Mouse (Mus musculus): ENCODE data around the gene Tfg.
A peak's percentile ranks its signal among the peaks of the same experiment; 100 is the strongest.

Gene Tfg

GRCm38 (mm10) chr16:56717224-56718200, at the start of gene Tfg:
Tfg (minus strand) TSS chr16:56717450.
- peak; percentile 99 for DNase-seq

GRCm38 (mm10) chr16:56729060-56729459, 11.8 kb upstream of the Tfg start:
- no peak for DNase-seq

- DNase-seq, result no peak
Measured at GRCm38 (mm10) chr16:56724927-56725326, 7.7 kb upstream of the Tfg start.

GRCm38 (mm10) chr16:56722357-56722756, 5.1 kb upstream of the Tfg start:
- no peak for DNase-seq

GRCm38 (mm10) chr16:56719031-56719430, 1.8 kb upstream of the Tfg start:
- DNase-seq, result no peak

GRCm38 (mm10) chr16:56716557-56717179, 582 bp downstream of the Tfg start:
- peak; percentile 42 for DNase-seq

- no peak for DNase-seq
Measured at GRCm38 (mm10) chr16:56715608-56716007, 1.6 kb downstream of the Tfg start.

- DNase-seq, result no peak
Measured at GRCm38 (mm10) chr16:56710071-56710470, 7.2 kb downstream of the Tfg start.

- DNase-seq, result no peak
Measured at GRCm38 (mm10) chr16:56705731-56706130, 11.5 kb downstream of the Tfg start.

- no peak for DNase-seq
Measured at GRCm38 (mm10) chr16:56700898-56701297, 16.4 kb downstream of the Tfg start.

- DNase-seq, result no peak
Measured at GRCm38 (mm10) chr16:56696448-56696847, 20.8 kb downstream of the Tfg start.

GRCm38 (mm10) chr16:56690715-56691114, 26.5 kb downstream of the Tfg start:
- no peak for DNase-seq

GRCm38 (mm10) chr16:56686747-56687146, 30.5 kb downstream of the Tfg start:
- no peak for DNase-seq

GRCm38 (mm10) chr16:56681010-56681645, 36.1 kb downstream of the Tfg start:
- no peak for DNase-seq

GRCm38 (mm10) chr16:56677146-56677545, 40.1 kb downstream of the Tfg start:
- peak; percentile 20 for DNase-seq

GRCm38 (mm10) chr16:56673420-56673819, 43.8 kb downstream of the Tfg start:
- no peak for DNase-seq

- DNase-seq, result no peak
Measured at GRCm38 (mm10) chr16:56670941-56671340, 46.3 kb downstream of the Tfg start.

GRCm38 (mm10) chr16:56669520-56669919, 47.7 kb downstream of the Tfg start:
- no peak for DNase-seq

GRCm38 (mm10) chr16:56658866-56659265, 58.4 kb downstream of the Tfg start:
- DNase-seq, result no peak

GRCm38 (mm10) chr16:56655193-56655910, 61.9 kb downstream of the Tfg start:
- no peak for DNase-seq

- no peak for DNase-seq
Measured at GRCm38 (mm10) chr16:56646382-56647172, 70.7 kb downstream of the Tfg start.

- DNase-seq, result no peak
Measured at GRCm38 (mm10) chr16:56645251-56645650, 72.0 kb downstream of the Tfg start.
